Mouse (Mus musculus) subcutaneous adipose tissue, adult 2 months (tissue): ENCODE data around the gene Tspan18. TPM values are rescaled to one million over a fixed set of nuclear protein-coding genes. Genes with fewer than 3 reads are reported as not detected.

ENCODE experiments used
- polyA plus RNA-seq: library from polyadenylated mRNA; depleted of rRNA; stranded (reverse); fragments of >200 nt; gene quantifications from 2 replicates; pipeline ENCODE4 v1.2.3, GENCODE M21; 2012; ENCODE audit warnings: low replicate concordance; rRNA removed

The Tspan18 gene
- 45.9 and 83.4 TPM in 2 replicates for polyA plus RNA-seq

DNA sequence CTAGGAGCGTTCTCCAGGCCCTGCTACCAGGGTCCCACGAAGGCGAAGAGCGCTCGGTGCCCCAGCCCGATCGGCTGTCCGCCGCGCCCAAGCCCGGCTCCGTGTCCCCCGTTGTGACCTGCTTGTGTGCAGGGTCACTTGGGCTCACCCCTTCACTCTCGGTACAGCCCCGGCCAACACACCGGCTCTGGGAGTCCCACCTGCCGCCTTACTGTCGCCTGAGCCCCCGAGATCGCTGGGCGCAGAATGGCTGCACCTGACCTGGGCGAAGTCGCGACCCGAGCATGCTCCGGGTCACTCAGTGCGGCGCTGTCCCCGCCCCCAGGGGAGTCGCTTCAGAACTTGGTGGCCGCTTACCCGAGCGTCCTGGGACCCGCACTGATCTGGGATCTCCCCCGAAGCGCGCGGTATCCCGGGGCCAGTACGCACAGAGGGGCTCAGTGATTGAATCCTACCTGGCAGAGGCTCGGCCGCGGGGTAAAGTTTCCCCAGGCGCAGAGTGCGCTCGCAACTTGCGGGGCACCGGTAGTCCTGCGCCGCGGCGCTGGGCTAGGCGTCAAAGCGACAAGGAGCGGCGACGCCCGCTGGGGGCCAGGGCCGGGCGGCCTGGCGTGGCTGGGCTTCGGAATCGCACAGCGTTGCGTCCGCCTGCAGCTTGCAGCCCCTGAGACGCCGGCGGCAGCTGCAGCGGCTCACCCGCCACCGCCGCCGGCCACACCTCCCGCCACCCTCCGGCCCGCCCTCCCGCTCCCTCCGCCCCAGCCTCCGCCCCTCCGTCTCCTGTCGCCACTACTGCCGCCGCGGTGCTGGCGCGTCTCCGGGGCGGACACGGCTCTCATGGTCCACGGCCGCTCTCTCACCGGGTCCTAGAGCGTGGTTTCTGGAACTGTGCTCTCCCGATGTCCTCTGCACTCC lies at the start of gene Tspan18:
Gene Tspan18 (minus strand): TSS at position 689 of the 915 bp plus-strand sequence.

GRCm38 (mm10) chr2:93187323-93187996 lies 146.8 kb downstream of the Tspan18 start, which contains the start of gene Trp53i11:
Trp53i11 (plus strand) TSS chr2:93187548.

Other genes with a start within 250 kb of the Tspan18 start
- gene Trp53i11, start 147.0 kb downstream of the Tspan18 start, polyA plus RNA-seq = 41.8 and 80.3 TPM in 2 replicates
- gene Cd82, start 128.6 kb upstream of the Tspan18 start, polyA plus RNA-seq = 38.0 and 81.8 TPM in 2 replicates
- gene Gm10803, start 226.1 kb upstream of the Tspan18 start, polyA plus RNA-seq = not detected in 2 replicates